Mouse (Mus musculus) megakaryocyte, adult 5-6 weeks (primary cell): ENCODE results near the gene Tmed3. TPM values are rescaled to one million over a fixed set of nuclear protein-coding genes. Genes with fewer than 3 reads are reported as not detected.
A peak's percentile ranks its signal among the peaks of the same experiment; 100 is the strongest.

Experiments
- ATAC-seq: 2 replicates; pipeline ENCODE4 v1.8.0; 2016; ENCODE audit warnings: mild to moderate bottlenecking, inconsistent platforms; ENCODE audit not compliant: poor library complexity, severe bottlenecking
- total RNA-seq, 2 experiments: library from RNA; stranded (forward) in 1 of 2; stranded (reverse) in 1 of 2; fragments of 153-499, 151-499 nt in 1 of 2; fragments of 221-1000, 200-1000 nt in 1 of 2; gene quantifications; 2 replicates each; pipeline versions ENCODE4 v1.2.3 to v1.2.4; 2015 to 2017

Gene Tmed3
- 116 and 130 TPM in 2 replicates for total RNA-seq (2015)
- total RNA-seq (2017) = 114 and 127 TPM in 2 replicates

DNA sequence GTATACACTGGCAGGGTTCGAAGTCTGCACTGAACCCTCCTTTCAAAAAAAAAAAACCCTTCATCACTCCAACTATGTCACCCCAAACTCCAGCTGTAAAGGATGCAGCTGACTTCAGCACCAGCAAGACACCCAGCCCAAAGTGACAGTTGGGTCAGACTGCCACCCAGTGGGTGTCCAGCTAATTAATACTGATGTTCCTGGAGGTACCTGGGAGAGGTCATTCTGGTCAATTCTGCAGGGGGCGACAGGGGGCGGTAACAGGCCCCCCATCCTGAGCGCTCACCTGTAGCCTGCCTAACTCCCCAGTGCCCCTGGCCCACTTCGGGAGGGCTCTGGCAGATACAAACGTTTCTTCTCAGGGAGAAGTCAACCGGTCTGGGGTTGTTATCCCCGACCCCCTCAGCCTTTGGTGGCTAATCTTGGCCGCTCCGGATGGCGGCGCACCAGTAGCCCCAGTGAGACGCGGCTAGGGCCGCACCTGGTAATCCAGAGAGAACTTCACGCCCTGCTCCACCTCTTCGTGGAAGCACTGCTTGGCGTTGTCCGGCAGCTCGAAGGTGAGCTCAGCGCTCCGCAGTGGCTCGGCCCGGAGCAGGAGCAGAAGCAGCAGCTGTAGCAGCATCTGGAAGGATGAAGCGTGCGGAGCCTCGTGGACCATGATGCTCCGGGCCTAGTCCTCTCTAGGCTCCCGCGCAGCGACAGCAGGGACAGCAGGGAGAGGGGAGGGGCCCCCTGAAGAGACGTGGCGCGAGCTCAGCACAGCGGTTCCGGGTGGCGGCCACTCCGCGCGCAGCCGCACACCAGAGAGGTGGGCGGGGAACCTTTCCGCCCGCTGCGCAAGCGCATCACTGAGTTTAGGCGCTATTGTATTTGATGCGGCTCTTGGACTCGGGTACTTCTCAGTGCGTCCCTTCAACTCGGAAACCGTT lies at the start of gene Tmed3:
TSS of gene Tmed3 (minus strand) at position 804 of the 932 bp plus-strand sequence.
- ATAC-seq = peak; percentile 83

DNA sequence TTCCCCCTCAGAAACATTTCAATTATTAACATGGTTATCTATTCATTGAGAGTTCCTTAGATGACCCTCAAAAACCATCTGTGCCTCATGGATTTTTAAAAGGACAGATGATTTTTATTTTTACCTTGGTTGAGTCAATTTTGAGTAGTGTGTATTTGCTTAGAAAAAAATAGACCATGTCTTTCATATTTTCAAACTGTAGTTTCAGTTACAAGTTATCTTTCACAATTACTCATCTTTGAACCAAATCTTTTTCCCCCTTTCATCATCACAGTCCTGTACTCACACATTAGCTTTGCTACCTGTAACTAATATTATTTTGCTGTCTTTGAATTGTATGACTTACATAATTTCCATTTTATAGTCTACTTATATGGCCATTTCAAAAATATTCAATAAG lies 35.2 kb upstream of the Tmed3 start:
- ATAC-seq = no peak

GRCm38 (mm10) chr9:89738295-89738694 lies 33.4 kb upstream of the Tmed3 start, which contains the start of gene Ankrd34c:
TSS of gene Ankrd34c (minus strand) at chr9:89738475.
- ATAC-seq = no peak

- ATAC-seq = no peak
Measured at GRCm38 (mm10) chr9:89737888-89738287, 33.0 kb upstream of the Tmed3 start.

DNA sequence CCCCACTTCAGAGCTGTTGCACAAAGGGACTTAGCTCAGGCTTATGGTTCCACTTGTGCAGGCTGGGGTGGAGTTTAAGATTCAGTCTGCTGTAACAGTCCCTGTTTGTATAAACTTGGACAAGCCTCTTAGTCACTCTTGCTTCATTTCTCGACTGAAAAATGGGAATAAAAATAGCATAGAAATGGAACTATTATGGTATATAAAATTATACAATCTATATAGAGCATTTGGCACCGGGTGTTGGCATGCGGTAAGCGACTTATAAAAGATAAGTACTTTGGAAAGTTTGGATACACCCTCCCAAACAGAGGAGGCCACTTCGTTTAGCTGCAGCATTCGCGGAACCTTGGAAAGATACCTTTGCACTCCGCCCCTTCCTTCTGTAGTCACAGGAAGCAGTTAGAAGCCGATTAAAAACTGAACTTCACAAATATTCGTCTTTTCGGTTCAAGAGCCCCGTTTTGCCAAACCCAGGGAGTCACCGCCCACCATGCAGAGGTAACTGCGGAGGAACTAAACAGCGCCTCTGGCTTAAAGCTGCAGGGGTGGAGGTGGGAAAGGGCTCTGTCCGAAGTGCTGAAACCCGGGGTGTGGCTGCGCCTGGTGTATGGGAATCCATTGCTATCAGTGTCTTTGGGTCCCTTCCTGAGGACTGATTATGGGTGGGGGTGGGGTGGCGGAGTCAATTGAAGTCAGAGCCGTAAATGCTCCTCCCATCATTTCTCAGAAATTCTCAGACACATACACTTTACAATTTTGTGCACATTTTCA lies 32.3 kb upstream of the Tmed3 start:
- no peak for ATAC-seq

GRCm38 (mm10) chr9:89706906-89707305 lies 2.0 kb upstream of the Tmed3 start:
- no peak for ATAC-seq

- peak; percentile 17 for ATAC-seq
Measured at GRCm38 (mm10) chr9:89705197-89705533, 297 bp upstream of the Tmed3 start.

DNA sequence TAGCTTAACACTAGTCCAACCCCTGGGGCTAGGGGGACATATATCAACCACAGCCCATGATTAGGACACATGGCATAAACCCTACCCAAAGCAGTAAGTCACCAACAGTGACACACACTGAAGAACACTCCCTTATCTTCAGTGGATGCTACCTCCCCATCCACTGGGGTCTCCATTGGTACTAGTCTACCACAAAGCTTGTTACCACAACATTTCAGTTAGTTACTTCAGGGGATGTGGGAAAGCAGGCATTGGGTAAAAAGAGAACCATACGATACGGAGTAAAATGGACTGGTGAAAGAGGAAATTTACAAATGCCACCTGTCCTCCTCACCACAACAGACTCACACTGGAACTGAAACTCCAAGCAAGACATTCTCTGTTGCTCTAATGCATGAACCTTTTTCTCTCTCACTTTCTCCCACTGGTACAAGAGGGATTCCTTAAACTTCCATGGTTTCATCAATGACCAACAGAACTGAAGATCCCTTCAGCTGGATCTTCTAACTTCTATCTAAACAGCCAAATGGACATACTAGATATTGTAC lies 3.9 kb downstream of the Tmed3 start:
- peak; percentile 51 for ATAC-seq

- ATAC-seq = peak; percentile 45
Measured at GRCm38 (mm10) chr9:89695143-89695542, 9.7 kb downstream of the Tmed3 start.

- no peak for ATAC-seq
Measured at GRCm38 (mm10) chr9:89693670-89694069, 11.2 kb downstream of the Tmed3 start.

GRCm38 (mm10) chr9:89689179-89689578 lies 15.7 kb downstream of the Tmed3 start:
- no peak for ATAC-seq

DNA sequence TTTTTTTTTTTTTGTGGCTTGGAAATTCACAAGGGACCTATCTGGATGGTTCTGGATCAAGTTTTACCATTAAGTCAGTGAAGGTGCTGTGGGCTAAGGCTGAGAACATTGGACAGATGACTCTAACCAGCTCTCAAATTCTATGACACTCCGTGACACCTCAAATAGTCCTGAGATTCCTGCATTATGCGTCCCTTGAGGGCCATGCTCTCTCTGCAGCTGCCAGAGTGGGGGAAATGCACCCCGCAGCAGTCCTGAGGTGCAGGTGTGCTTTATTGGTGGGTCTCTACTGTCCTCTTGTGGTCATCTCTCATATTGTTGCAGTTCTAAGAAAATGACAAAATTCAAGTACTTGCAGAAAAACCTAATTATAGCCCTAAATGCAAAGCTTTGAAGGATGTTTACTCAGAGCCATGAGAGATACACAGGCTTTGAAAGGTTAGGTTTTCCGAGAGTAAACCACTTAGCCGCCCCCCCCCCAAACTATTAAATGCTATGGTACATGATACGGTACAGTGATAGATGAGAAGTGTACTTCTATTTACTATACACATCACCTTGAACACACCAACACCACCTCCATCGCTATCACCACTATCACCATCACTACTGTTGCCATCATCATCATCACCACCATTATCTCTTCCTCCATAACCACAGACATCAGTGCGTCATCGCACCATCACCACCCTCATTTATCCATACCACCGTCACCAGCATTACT lies 17.2 kb downstream of the Tmed3 start:
- peak; percentile 89 for ATAC-seq

GRCm38 (mm10) chr9:89686262-89686661 lies 18.6 kb downstream of the Tmed3 start:
- ATAC-seq = no peak

- no peak for ATAC-seq
Measured at GRCm38 (mm10) chr9:89678974-89679373, 25.9 kb downstream of the Tmed3 start.

DNA sequence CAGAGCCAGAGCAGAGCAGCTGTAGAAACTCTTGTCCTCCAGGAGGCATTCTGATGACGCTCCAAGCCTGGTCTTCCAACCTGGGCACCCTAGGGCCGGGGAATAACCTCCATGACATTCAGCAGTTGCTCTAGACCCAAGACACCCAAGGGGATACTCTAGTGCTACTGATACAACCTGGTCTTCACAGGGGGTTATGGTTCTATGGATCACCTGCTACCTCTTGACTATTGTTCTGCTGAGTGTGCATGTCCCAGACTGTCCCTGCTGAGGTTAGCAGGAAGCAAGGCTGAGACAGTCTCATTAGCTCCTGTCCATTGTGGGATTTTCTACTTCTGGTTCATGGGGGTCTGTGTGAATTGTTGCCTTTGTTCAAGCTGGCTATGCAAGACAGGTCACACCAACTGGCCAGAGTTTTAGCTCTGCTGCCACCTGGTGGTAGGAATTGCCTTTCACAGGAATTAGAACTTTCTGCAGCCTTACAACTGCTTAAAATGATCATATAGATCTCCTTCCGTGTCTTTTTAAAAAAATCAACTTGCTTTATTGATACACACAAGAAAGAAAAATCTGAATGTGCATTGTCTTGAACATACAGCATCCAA lies 30.8 kb downstream of the Tmed3 start:
- ATAC-seq = peak; percentile 90

DNA sequence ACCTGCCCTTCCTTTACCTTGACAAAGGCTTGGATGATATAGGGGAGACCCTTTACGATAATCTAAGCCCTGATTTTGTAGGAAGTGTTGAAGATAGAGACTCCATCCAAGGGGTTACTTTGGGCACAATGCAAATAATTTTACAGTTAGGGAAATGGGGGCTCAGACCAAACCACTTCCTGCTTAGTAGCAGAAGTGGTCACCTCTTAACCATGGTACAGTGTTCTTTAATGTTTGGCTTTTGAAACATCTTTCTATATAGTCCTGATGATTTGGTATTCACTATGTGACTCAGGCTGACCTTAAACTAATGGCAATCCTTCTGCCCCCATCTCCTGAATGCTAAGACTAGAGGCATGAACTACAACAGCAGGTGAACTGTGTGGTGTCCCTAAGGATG lies 31.5 kb downstream of the Tmed3 start:
- ATAC-seq = no peak

GRCm38 (mm10) chr9:89669878-89670277 lies 35.0 kb downstream of the Tmed3 start:
- ATAC-seq = no peak

DNA sequence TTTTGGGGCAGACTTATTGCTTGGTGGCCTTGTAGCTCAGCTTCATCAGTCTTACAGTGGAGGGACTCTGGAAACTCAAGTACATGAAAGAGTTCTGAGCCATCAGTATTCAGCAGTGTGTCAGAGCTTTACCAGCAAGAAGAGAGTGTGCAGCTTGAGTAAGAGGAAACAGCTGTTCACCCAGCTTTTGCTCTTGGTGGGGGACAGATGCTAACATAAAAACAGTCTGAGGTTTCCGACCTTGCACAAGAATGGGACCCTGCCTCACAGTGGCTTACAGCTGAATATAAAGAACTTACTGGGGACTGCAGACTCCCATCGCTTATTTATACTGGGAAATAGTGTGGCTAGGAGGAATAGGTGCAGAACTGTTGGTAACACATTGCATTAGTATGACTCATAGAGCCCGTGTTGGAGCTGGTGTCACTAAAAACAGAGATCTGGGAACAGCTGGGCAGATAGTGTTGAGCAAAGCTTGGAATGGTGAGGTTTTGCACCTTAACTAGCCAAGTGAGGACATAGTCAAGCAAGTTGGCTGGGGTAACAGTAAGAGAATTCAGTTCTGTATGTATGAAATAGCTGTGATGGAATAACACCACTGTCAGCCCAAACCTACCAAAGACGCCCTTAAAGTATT lies 37.4 kb downstream of the Tmed3 start:
- ATAC-seq = peak; percentile 30

- peak; percentile 88 for ATAC-seq
Measured at GRCm38 (mm10) chr9:89650913-89651312, 54.0 kb downstream of the Tmed3 start.
